Mouse (Mus musculus) midbrain, embryonic 11.5 days (tissue): ENCODE data around the gene Phb. TPM values are rescaled to one million over a fixed set of nuclear protein-coding genes. Genes with fewer than 3 reads are reported as not detected.

Experiments used
- ATAC-seq: fragments of 200-750 bp; cut with Nextera tagmentation; 2 replicates; pipeline ENCODE4 v1.8.0; 2017; ENCODE audit warnings: moderate TSS enrichment, moderate library complexity; ENCODE audit not compliant: low FRiP score
- DNase-seq: peaks from one replicate; pipeline ENCODE4 v3.0.0; 2015; ENCODE audit warnings: low spot score; ENCODE audit errors: missing footprints
- H3K27ac ChIP-seq: fragments of 300-500 bp; sonication (generic); 2 replicates; pipeline ENCODE4 v1.5.1; 2014; ENCODE audit warnings: low read depth, low read length
- H3K27me3 ChIP-seq: fragments of 300-500 bp; sonication (generic); 2 replicates; pipeline ENCODE4 v1.6.1; 2014; ENCODE audit warnings: mild to moderate bottlenecking, low read length, moderate library complexity, mixed read lengths; ENCODE audit not compliant: control insufficient read depth, insufficient read depth
- H3K36me3 ChIP-seq: fragments of 300-500 bp; sonication (generic); 2 replicates; pipeline ENCODE4 v1.6.1; 2014; ENCODE audit warnings: mild to moderate bottlenecking, low read length, moderate library complexity, mixed read lengths; ENCODE audit not compliant: control insufficient read depth, insufficient read depth
- H3K4me1 ChIP-seq: fragments of 300-500 bp; sonication (generic); 2 replicates; pipeline ENCODE4 v1.6.1; 2014; ENCODE audit warnings: low read length; ENCODE audit not compliant: control insufficient read depth, insufficient read depth
- H3K4me2 ChIP-seq: fragments of 300-500 bp; sonication (generic); 2 replicates; pipeline ENCODE4 v1.6.1; 2014; ENCODE audit warnings: mild to moderate bottlenecking, moderate library complexity
- H3K4me3 ChIP-seq: fragments of 300-500 bp; sonication (generic); 2 replicates; pipeline ENCODE4 v1.5.1; 2014; ENCODE audit warnings: low read depth, low read length
- H3K9ac ChIP-seq: fragments of 300-500 bp; sonication (generic); 2 replicates; pipeline ENCODE4 v1.6.1; 2014; ENCODE audit warnings: low read length
- H3K9me3 ChIP-seq: fragments of 300-500 bp; sonication (generic); 2 replicates; pipeline ENCODE4 v1.6.1; 2016; ENCODE audit warnings: low read length; ENCODE audit not compliant: control insufficient read depth
- WGBS: fragments of 180-500 bp; shearing (Covaris S2); extraction: QIAGEN DNeasy Blood & Tissue Kit; methylation state at CpG from one replicate; pipeline ENCODE4 v1.1.7; 2014; 5-methylcytosine and 5-hydroxymethylcytosine counted together
- polyA plus RNA-seq: library from polyadenylated mRNA; unstranded; fragments of >200 nt; fragmentation: Nextera tagmentation; extraction: Ambion mirVana; gene quantifications from 2 replicates; pipeline ENCODE4 v1.2.1, GENCODE M21; 2014

Gene Phb
- polyA plus RNA-seq, 1 experiment from 2014 or later = 195 TPM

DNA sequence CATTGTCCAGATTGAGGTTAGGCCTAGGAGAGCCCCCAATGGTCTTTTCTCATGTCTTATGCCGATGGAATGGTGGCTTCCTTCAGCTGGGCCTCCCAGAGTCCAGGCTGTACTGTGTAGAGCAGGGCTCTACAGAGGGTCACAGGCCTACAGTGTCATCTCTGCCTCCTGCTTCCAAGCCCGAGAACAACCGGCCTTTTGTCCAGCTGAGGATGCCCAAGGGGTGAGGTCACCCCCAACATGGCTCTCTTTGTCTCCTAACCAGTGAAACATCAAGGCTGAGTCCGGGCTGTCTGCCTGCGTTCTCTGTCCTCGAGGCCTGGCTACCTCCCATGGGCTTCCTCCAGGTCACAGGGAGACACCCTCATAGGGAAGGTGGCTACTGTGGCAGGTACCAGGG is 34.3 kb upstream of the Phb start:
- 67% methylated on average over 6 of the region's 6 CpGs for WGBS
- Histone ChIP-seq H3K4me1 (peaks cover 4% of the 10 kb centered on the region), H3K27ac (no peak overlapping the region)

DNA sequence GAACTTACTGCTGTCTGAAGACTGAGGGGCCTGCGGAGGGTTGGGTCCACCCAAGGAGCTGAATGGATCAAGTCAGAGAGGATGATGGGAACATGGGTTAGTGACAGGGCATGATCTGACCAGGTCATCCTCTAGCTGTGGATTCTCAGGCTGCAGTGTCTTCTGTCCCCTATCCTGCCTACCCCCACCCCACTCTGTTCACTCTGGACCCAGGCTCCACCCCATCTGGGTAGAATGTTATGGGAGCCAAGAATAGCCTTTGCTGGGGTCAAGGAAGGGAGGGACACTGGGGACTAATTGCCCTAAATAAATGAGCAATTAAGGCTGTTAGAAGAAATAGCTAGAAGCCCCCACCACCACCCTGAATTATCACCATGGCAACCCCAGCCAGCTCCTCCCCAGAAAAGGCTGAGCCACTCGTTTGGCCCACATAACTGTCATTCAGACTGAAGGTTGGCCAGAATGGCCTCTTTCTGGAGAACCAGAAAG is 33.2 kb upstream of the Phb start:
- Histone ChIP-seq H3K27ac (no peak overlapping the region), H3K9me3 (no peaks in the 10 kb centered on the region)

More for the DNA sequence above, 34.3 kb upstream of the Phb start:
- H3K4me3 ChIP-seq = no peak overlapping the region
- ATAC-seq (no peak), DNase-seq (no peak)
- no peaks in the 10 kb centered on the region for H3K36me3 ChIP-seq
- H3K9ac ChIP-seq = no peak overlapping the region
- no peak overlapping the region for H3K4me2 ChIP-seq
- no peaks in the 10 kb centered on the region for H3K9me3 ChIP-seq
- H3K27me3 ChIP-seq = no peaks in the 10 kb centered on the region

DNA sequence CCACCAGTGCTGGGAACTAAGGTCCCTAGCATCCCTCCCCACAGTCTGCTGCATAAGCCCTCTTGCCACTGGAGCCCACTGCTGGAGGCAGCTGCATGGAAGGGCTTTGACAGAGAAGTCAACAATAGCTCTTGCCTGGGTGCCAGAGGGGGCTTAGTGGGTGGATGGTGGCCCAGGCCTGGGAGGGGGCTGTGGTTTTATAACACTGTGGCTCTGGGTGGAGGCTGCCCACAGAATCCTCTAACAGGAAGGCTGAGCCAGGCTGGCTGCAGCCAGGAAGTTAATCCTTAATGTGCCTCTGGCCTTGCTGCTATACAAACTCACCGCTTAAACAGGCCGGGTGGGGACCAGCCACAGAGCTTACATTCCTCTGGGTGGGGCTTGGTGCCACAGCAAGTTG is 31.7 kb upstream of the Phb start:
- Histone ChIP-seq H3K4me3 (no peak overlapping the region), H3K27me3 (no peaks in the 10 kb centered on the region; the same call in 1 of the 2 replicates), H3K36me3 (no peaks in the 10 kb centered on the region), H3K4me1 (peaks cover 9% of the 10 kb centered on the region), H3K9me3 (no peaks in the 10 kb centered on the region), H3K27ac (no peak overlapping the region), H3K9ac (no peak overlapping the region), H3K4me2 (no peak overlapping the region)
- no peak for DNase-seq
- WGBS = 32% methylated on average over 2 of the region's 2 CpGs
- no peak for ATAC-seq

More for the DNA sequence above, 33.2 kb upstream of the Phb start:
- ATAC-seq (no peak), DNase-seq (no peak)
- Histone ChIP-seq H3K36me3 (no peaks in the 10 kb centered on the region), H3K4me2 (no peak overlapping the region), H3K27me3 (no peaks in the 10 kb centered on the region), H3K4me1 (peaks cover 4% of the 10 kb centered on the region), H3K4me3 (no peak overlapping the region), H3K9ac (no peak overlapping the region)
- 59% methylated on average over 2 of the region's 2 CpGs for WGBS

DNA sequence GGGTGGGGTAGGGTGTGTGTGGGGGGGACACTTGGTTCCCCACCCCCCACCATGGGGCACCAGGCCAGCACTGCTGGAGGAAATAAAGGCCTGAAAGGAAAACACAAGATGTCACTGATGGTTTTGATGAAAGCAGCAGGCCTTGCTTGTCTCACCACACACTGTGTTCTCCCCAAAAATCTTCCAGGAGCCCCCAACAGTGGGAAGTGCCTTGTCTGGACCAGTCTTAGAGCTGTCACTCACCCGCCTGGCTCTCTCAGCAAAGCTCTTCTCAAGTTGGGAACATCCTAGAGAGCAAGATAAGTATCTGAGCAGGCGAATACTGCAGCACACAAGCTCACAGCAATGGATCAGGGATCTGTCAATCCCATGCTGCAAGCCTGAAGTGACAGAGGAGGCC is 26.0 kb upstream of the Phb start:
- Histone ChIP-seq H3K4me3 (no peak overlapping the region), H3K27ac (no peak overlapping the region), H3K27me3 (peaks cover 28% of the 10 kb centered on the region), H3K4me1 (peaks cover 15% of the 10 kb centered on the region), H3K36me3 (no peaks in the 10 kb centered on the region), H3K4me2 (no peak overlapping the region), H3K9me3 (no peaks in the 10 kb centered on the region), H3K9ac (no peak overlapping the region)
- DNase-seq (no peak), ATAC-seq (no peak)
- 51% methylated on average over 2 of the region's 2 CpGs for WGBS

DNA sequence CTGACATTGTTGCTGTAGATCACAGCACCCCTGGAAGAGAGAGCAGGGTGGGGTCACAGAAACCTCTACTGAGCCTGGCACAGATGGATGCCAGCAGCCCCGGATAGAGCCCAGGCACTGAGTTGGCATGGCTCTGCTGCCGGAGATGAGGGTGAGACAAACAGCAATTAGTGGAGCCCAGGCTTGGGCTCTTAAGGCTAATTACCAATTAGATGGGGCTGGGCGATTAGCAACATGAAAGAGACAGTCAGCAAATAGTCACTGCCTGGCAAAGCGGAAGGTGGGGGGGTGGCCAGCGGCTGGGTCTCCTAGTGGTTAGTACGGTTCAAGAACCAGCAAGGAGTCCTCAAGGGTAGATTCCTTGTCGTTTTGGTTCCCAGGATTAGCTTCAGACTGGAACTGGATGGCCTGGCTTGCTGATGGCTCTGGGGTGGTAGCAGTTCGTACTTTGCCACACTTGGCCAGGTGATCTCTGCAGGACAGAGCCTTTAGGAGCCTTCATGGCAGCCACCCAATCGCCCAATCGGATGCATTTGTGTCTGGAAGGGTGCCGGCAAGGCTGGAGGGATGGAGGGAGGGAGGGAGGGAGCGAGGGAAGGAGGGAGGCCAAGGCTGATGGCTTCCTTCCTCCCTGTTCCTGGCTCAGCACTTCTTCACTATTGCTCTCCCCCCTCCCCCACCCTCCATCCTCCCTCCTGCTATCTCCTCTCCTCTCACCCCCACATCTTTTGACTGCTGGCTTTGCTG is 24.1 kb upstream of the Phb start:
- no peaks in the 10 kb centered on the region for H3K9me3 ChIP-seq
- H3K4me1 ChIP-seq = peaks cover 19% of the 10 kb centered on the region
- H3K4me2 ChIP-seq = no peak overlapping the region
- DNase-seq = no peak
- no peaks in the 10 kb centered on the region for H3K36me3 ChIP-seq
- H3K27ac ChIP-seq = no peak overlapping the region
- H3K27me3 ChIP-seq = peaks cover 34% of the 10 kb centered on the region
- H3K9ac ChIP-seq = no peak overlapping the region
- no peak overlapping the region for H3K4me3 ChIP-seq
- WGBS = 52% methylated on average over 11 of the region's 12 CpGs
- ATAC-seq = no peak

DNA sequence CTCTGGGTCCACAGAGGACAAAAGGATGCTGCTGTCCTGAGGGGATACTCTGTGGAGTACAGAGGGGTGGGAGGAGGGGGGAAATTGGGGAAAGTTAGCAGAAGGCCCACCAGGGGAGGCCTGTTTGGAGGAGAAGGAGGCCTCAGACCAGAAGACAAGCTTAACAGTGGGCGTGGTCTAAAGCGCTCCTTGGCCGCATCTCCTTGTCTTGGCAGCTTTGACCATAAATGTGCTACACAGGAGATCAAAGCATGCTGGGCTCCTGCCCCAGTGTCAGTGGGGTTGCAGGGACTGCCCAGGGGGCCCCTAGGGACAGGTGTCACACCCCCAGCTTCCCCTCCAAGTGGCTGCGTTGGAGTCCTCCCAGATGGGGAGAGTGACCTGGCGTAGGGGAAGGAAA is 22.9 kb upstream of the Phb start:
- Histone ChIP-seq H3K9me3 (no peaks in the 10 kb centered on the region), H3K27ac (no peak overlapping the region), H3K4me3 (no peak overlapping the region), H3K27me3 (peaks cover 38% of the 10 kb centered on the region), H3K4me1 (peaks cover 19% of the 10 kb centered on the region), H3K36me3 (no peaks in the 10 kb centered on the region), H3K4me2 (no peak overlapping the region), H3K9ac (no peak overlapping the region)
- ATAC-seq (no peak), DNase-seq (no peak)
- WGBS = 44% methylated on average over 5 of the region's 5 CpGs

DNA sequence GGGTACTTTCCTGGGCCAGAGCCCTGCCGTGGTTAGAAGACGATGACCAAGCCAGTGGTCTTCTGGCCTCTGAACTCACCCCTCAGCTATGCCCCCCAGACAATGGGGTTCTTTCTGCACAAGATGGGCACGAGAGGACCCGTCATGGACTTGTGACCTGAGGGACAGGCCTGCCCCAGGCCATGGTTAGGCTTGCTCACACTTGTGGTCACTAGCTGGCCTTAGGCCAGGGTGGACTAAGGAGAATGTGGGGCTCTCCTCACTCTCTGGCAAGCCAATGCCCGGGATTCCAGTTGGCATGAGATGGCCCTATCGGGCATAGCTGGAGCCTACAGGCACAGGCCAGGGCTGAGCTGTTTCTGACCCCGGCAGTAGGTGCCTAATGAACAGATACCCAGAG is 22.4 kb upstream of the Phb start:
- no peak for ATAC-seq
- WGBS = 74% methylated on average over 7 of the region's 7 CpGs
- H3K9me3 ChIP-seq = no peaks in the 10 kb centered on the region
- H3K4me1 ChIP-seq = peaks cover 19% of the 10 kb centered on the region
- no peak overlapping the region for H3K4me2 ChIP-seq
- no peak overlapping the region for H3K9ac ChIP-seq
- H3K27ac ChIP-seq = no peak overlapping the region
- peaks cover 38% of the 10 kb centered on the region for H3K27me3 ChIP-seq
- no peak for DNase-seq
- H3K36me3 ChIP-seq = no peaks in the 10 kb centered on the region
- H3K4me3 ChIP-seq = no peak overlapping the region

DNA sequence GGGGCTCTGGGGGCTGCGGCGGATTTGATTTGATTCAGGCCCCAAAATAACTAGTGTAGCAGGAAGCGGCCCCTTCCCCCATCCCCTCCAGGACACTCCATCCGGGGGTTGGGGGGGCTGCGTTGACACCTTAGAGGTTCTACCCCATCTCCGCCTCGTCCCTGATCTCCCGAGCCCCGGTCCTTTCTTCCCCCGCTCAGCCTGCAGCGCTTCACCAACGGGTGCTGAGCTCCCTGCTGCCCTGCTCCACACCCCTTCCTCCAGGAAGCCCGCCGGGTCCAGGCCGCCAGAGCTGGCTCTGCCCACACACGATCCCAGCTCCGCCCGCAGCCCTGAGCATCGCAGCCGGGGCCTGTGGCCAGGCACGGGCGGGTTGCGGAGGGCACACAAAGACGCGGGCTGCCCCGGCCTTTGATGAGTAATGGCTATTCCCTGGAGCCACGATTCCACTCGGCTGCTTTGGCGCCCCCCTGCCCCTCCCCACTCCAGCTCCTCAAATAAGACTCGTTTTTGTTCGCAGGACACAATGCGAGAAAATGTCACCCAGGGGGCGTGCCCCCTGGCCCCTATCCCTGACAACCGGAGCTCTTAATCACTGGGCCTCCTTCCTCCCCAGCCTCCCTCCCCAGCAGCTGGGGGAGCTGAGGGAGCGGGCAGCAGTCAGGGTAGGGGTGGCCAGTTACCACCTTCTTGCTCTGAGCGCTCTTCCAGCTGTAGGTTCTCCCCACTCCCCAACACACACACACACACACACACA is 21.2 kb upstream of the Phb start:
- WGBS = 2% methylated on average over 34 of the region's 36 CpGs
- H3K27me3 ChIP-seq = peaks cover 38% of the 10 kb centered on the region
- ATAC-seq (peak; percentile 70), DNase-seq (peak; percentile 93)
- peak overlapping the region; percentile 24 for H3K9ac ChIP-seq
- peak overlapping the region; percentile 38 for H3K4me2 ChIP-seq
- peak overlapping the region; percentile 11 for H3K4me3 ChIP-seq
- H3K27ac ChIP-seq = no peak overlapping the region
- no peaks in the 10 kb centered on the region for H3K9me3 ChIP-seq
- H3K36me3 ChIP-seq = no peaks in the 10 kb centered on the region
- H3K4me1 ChIP-seq = peaks cover 15% of the 10 kb centered on the region

DNA sequence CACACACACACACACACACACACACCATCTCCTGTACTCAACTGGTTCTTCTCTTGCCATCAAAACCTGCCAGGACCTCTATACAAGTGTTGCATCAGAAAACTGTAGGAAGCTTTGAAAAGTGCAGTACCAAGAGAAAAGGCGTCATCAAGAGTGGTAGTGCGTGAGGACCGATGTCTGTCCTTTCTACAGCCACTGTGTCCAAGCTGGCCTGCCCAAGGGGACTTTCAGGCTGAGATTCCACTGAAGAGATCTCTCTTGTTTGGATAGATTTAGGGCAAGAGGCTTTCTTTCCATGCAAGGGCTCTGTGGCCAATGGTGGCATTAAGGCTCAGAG is 20.6 kb upstream of the Phb start:
- no peak overlapping the region for H3K9ac ChIP-seq

More for the DNA sequence above, 20.6 kb upstream of the Phb start:
- no peak overlapping the region for H3K4me2 ChIP-seq
- peaks cover 38% of the 10 kb centered on the region for H3K27me3 ChIP-seq
- H3K27ac ChIP-seq = no peak overlapping the region
- H3K9me3 ChIP-seq = no peaks in the 10 kb centered on the region
- no peaks in the 10 kb centered on the region for H3K36me3 ChIP-seq
- H3K4me1 ChIP-seq = peaks cover 15% of the 10 kb centered on the region
- WGBS = 37% methylated on average over 3 of the region's 3 CpGs
- no peak overlapping the region for H3K4me3 ChIP-seq
- DNase-seq (peak; percentile 92), ATAC-seq (no peak; the same call in 1 of the 2 replicates)
